Mouse (Mus musculus) thymus, adult 2 months (tissue): ENCODE results near the gene Igsf3. TPM values are rescaled to one million over a fixed set of nuclear protein-coding genes. Genes with fewer than 3 reads are reported as not detected.

Source experiments
- DNase-seq: peaks from one replicate; pipeline ENCODE4 v3.0.0; 2021
- H3K27ac ChIP-seq: fragments of 200-500 bp; 2 replicates; pipeline ENCODE4 v1.5.1; 2012; ENCODE audit warnings: low read length, control low read depth; ENCODE audit not compliant: control insufficient read depth, insufficient read depth
- H3K27me3 ChIP-seq: fragments of 200-500 bp; 2 replicates; pipeline ENCODE4 v1.6.1; 2012; ENCODE audit warnings: mild to moderate bottlenecking, low read length, moderate library complexity, mixed read lengths; ENCODE audit not compliant: control insufficient read depth, insufficient read depth
- H3K36me3 ChIP-seq: fragments of 200-500 bp; 2 replicates; pipeline ENCODE4 v1.6.1; 2012; ENCODE audit warnings: mild to moderate bottlenecking, low read length, moderate library complexity; ENCODE audit not compliant: control insufficient read depth, insufficient read depth
- H3K4me1 ChIP-seq: fragments of 200-500 bp; replicated peaks from 2 replicates; pipeline ENCODE4 v1.6.1; 2012; ENCODE audit warnings: low read length; ENCODE audit not compliant: control insufficient read depth, insufficient read depth
- H3K4me3 ChIP-seq: fragments of 200-500 bp; 2 replicates; pipeline ENCODE4 v1.5.1; 2012; ENCODE audit warnings: mild to moderate bottlenecking, low read length, control low read depth, moderate library complexity; ENCODE audit not compliant: control insufficient read depth, insufficient read depth
- CTCF ChIP-seq: fragments of 200-500 bp; IDR thresholded peaks from 2 replicates; pipeline ENCODE4 v1.5.1; 2012; ENCODE audit warnings: mild to moderate bottlenecking, control low read depth, low read length, moderate library complexity, borderline replicate concordance; ENCODE audit not compliant: control insufficient read depth, poor library complexity, insufficient read depth; ENCODE audit errors: extremely low read depth
- POLR2A ChIP-seq: fragments of 200-500 bp; IDR thresholded peaks from 2 replicates; pipeline ENCODE4 v1.6.1; 2012; ENCODE audit warnings: mild to moderate bottlenecking, low read length, control low read depth, moderate library complexity; ENCODE audit not compliant: control insufficient read depth, poor library complexity, insufficient read depth; ENCODE audit errors: extremely low read depth
- WGBS: fragments of 180-500 bp; shearing (Covaris S2); methylation state at CpG from one replicate; pipeline ENCODE4 v1.1.7; 2018; 5-methylcytosine and 5-hydroxymethylcytosine counted together
- polyA plus RNA-seq: library from polyadenylated mRNA; depleted of rRNA; stranded (reverse); fragments of >200 nt; gene quantifications from 2 replicates; pipeline ENCODE4 v1.2.3, GENCODE M21; 2012

The Igsf3 gene
- polyA plus RNA-seq, 1 experiment, result 8.6 TPM

- no peak overlapping the region for H3K4me3 ChIP-seq
- H3K4me1 ChIP-seq, result peaks cover 8% of the 10 kb centered on the region
- H3K27ac ChIP-seq, result no peak overlapping the region
- TF ChIP-seq POLR2A (no peak), CTCF (no peak)
- no peak for DNase-seq
- WGBS, result 81% methylated on average over 4 of the region's 4 CpGs
- no peaks in the 10 kb centered on the region for H3K27me3 ChIP-seq
- no peaks in the 10 kb centered on the region for H3K36me3 ChIP-seq
Observed at GRCm38 (mm10) chr3:101423188-101423587, 46.3 kb downstream of the Igsf3 start.

- Histone ChIP-seq H3K4me1 (peaks cover 8% of the 10 kb centered on the region), H3K27me3 (no peaks in the 10 kb centered on the region), H3K36me3 (no peaks in the 10 kb centered on the region), H3K4me3 (no peak overlapping the region), H3K27ac (no peak overlapping the region)
- 96% methylated on average over 10 of the region's 10 CpGs for WGBS
- TF ChIP-seq POLR2A (no peak), CTCF (no peak)
- no peak for DNase-seq
Observed at GRCm38 (mm10) chr3:101424295-101424885, 47.5 kb downstream of the Igsf3 start.

GRCm38 (mm10) chr3:101429982-101430754, 53.3 kb downstream of the Igsf3 start:
- Histone ChIP-seq H3K4me1 (no peaks in the 10 kb centered on the region), H3K36me3 (no peaks in the 10 kb centered on the region), H3K4me3 (no peak overlapping the region), H3K27ac (no peak overlapping the region), H3K27me3 (no peaks in the 10 kb centered on the region)
- TF ChIP-seq CTCF, result no peak
- no peak for TF ChIP-seq POLR2A
- no peak for DNase-seq
- 82% methylated on average over 8 of the region's 8 CpGs for WGBS

- TF ChIP-seq CTCF, result no peak
- no peak for TF ChIP-seq POLR2A
- Histone ChIP-seq H3K36me3 (no peaks in the 10 kb centered on the region), H3K27me3 (no peaks in the 10 kb centered on the region), H3K4me3 (no peak overlapping the region), H3K27ac (no peak overlapping the region), H3K4me1 (no peaks in the 10 kb centered on the region)
- DNase-seq, result no peak
- WGBS, result 76% methylated on average over 2 of the region's 2 CpGs
Observed at GRCm38 (mm10) chr3:101430755-101431115, 53.9 kb downstream of the Igsf3 start.

- DNase-seq, result no peak
- Histone ChIP-seq H3K27me3 (no peaks in the 10 kb centered on the region), H3K36me3 (no peaks in the 10 kb centered on the region), H3K4me1 (no peaks in the 10 kb centered on the region), H3K4me3 (no peak overlapping the region), H3K27ac (no peak overlapping the region)
- WGBS, result 99% methylated on average over 8 of the region's 8 CpGs
- no peak for TF ChIP-seq CTCF
- no peak for TF ChIP-seq POLR2A
Observed at GRCm38 (mm10) chr3:101435672-101436071, 58.8 kb downstream of the Igsf3 start.

- H3K4me1 ChIP-seq, result no peaks in the 10 kb centered on the region
- TF ChIP-seq POLR2A (no peak), CTCF (no peak)
- H3K27me3 ChIP-seq, result no peaks in the 10 kb centered on the region
- H3K4me3 ChIP-seq, result no peak overlapping the region
- 91% methylated on average over 4 of the region's 4 CpGs for WGBS
- no peak overlapping the region for H3K27ac ChIP-seq
- DNase-seq, result no peak
- H3K36me3 ChIP-seq, result no peaks in the 10 kb centered on the region
Observed at GRCm38 (mm10) chr3:101436469-101436868, 59.6 kb downstream of the Igsf3 start.
